Mouse (Mus musculus): ENCODE results near the gene Rasgrf1.

DNA sequence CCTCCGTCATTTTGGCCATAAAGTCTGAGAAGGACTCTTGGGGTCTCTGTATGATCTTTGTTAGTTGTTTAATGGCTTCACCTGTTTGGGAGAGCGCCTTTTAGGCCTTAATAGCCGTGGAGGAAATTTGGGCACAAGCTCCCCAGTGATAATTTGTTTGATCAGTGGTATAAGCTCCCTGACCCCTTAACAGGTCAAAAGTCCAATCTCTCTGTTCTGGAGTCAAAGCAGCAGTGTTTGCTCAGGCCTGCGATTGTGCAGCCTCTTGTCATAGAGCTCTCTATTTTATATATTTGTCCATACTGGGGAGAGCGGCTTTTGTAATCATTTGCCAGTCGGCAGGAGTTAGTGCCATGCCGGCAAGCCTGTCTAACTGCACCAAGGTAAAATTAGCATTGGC lies 135.5 kb downstream of the Rasgrf1 start:
- no peak for TF ChIP-seq CTCF (IDR thresholded peaks at IDR 0.05; ENCODE audit: control insufficient read depth, insufficient read depth, low read length)
- TF ChIP-seq POLR2A (IDR thresholded peaks at IDR 0.05; ENCODE audit: borderline replicate concordance, control insufficient read depth, low read depth, low read length) = no peak

Data from bone marrow, adult 2 months (tissue).